Mouse (Mus musculus) small intestine, adult 2 months (tissue): ENCODE data around the gene Ggt6. TPM values are rescaled to one million over a fixed set of nuclear protein-coding genes. Genes with fewer than 3 reads are reported as not detected.

ENCODE experiments used
- H3K27ac ChIP-seq: fragments of 200-500 bp; 2 replicates; pipeline ENCODE4 v1.5.1; 2012; ENCODE audit warnings: low read depth, low read length, control low read depth, inconsistent platforms; ENCODE audit not compliant: insufficient read depth
- H3K27me3 ChIP-seq: fragments of 200-500 bp; 2 replicates; pipeline ENCODE4 v1.6.1; 2012; ENCODE audit warnings: mild to moderate bottlenecking, moderate library complexity, low read length, inconsistent platforms; ENCODE audit not compliant: control insufficient read depth, insufficient read depth
- H3K36me3 ChIP-seq: fragments of 200-500 bp; 2 replicates; pipeline ENCODE4 v1.6.1; 2012; ENCODE audit warnings: mild to moderate bottlenecking, low read length, control low read depth, inconsistent platforms; ENCODE audit not compliant: control insufficient read depth, insufficient read depth
- H3K4me1 ChIP-seq: fragments of 200-500 bp; 2 replicates; pipeline ENCODE4 v1.6.1; 2012; ENCODE audit warnings: low read length, inconsistent platforms, mixed read lengths; ENCODE audit not compliant: control insufficient read depth, insufficient read depth, insufficient read length
- H3K4me3 ChIP-seq: fragments of 200-500 bp; 2 replicates; pipeline ENCODE4 v1.5.1; 2012; ENCODE audit warnings: low read depth, mild to moderate bottlenecking, control low read depth, inconsistent platforms, low read length, moderate library complexity
- CTCF ChIP-seq: fragments of 200-500 bp; IDR thresholded peaks from 2 replicates; pipeline ENCODE4 v1.5.1; 2012; ENCODE audit warnings: low read depth, mild to moderate bottlenecking, control low read depth, inconsistent platforms, low read length, moderate library complexity, mixed read lengths; ENCODE audit not compliant: insufficient replicate concordance, insufficient read length; ENCODE audit errors: extremely low read depth
- POLR2A ChIP-seq: fragments of 200-500 bp; IDR thresholded peaks from 2 replicates; pipeline ENCODE4 v1.6.1; 2012; ENCODE audit warnings: low read depth, mild to moderate bottlenecking, control low read depth, inconsistent platforms, low read length, moderate library complexity
- WGBS: fragments of 180-500 bp; shearing (Covaris S2); methylation state at CpG from one replicate; pipeline ENCODE4 v1.1.7; 2018; 5-methylcytosine and 5-hydroxymethylcytosine counted together
- polyA plus RNA-seq: library from polyadenylated mRNA; depleted of rRNA; stranded (reverse); fragments of >200 nt; gene quantifications from 2 replicates; pipeline ENCODE4 v1.2.3, GENCODE M21; 2012

Ggt6 gene
- polyA plus RNA-seq, 1 experiment, result 60.1 TPM

GRCm38 (mm10) chr11:72418227-72418626 is 17.1 kb upstream of the Ggt6 start:
- Histone ChIP-seq H3K4me1 (no peaks in the 10 kb centered on the region), H3K4me3 (no peak overlapping the region), H3K36me3 (no peaks in the 10 kb centered on the region), H3K27ac (no peak overlapping the region), H3K27me3 (no peaks in the 10 kb centered on the region)
- WGBS, result 66% methylated on average over 8 of the region's 8 CpGs
- TF ChIP-seq POLR2A (no peak), CTCF (no peak)

GRCm38 (mm10) chr11:72419006-72419405 is 16.3 kb upstream of the Ggt6 start:
- H3K4me3 ChIP-seq, result no peak overlapping the region
- H3K36me3 ChIP-seq, result no peaks in the 10 kb centered on the region
- WGBS, result 83% methylated on average over 6 of the region's 6 CpGs
- H3K27ac ChIP-seq, result no peak overlapping the region
- H3K27me3 ChIP-seq, result no peaks in the 10 kb centered on the region
- TF ChIP-seq CTCF, result no peak
- no peak for TF ChIP-seq POLR2A
- H3K4me1 ChIP-seq, result no peaks in the 10 kb centered on the region

- 83% methylated on average over 6 of the region's 6 CpGs for WGBS
- Histone ChIP-seq H3K27me3 (no peaks in the 10 kb centered on the region), H3K27ac (no peak overlapping the region), H3K4me1 (no peaks in the 10 kb centered on the region), H3K36me3 (no peaks in the 10 kb centered on the region), H3K4me3 (no peak overlapping the region)
- TF ChIP-seq POLR2A (no peak), CTCF (no peak)
These were observed 14.7 kb upstream of the Ggt6 start for GRCm38 (mm10) chr11:72420460-72421122.

GRCm38 (mm10) chr11:72421518-72422278 is 13.6 kb upstream of the Ggt6 start:
- 81% methylated on average over 11 of the region's 11 CpGs for WGBS

DNA sequence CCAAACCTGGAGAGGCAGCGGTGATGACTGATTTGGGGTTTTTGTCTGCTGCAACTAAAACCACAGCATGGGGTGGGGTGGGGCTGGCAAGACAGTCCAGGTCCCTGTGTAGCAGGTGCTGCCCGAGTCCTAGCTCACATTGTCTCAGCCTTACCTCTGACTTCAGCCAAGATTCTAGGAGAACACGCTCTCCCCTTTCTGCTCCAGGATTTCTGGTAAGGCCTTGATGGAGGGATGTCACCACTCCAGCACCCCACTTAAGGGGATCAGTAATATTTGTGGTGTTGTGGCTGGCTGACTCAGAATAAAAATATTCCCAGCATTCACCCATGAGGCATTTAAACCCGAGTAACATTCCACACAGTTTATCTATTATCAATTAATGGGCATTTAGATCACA is 11.6 kb upstream of the Ggt6 start:
- no peak overlapping the region for H3K4me3 ChIP-seq
- H3K27ac ChIP-seq, result no peak overlapping the region
- no peaks in the 10 kb centered on the region for H3K27me3 ChIP-seq
- H3K36me3 ChIP-seq, result no peaks in the 10 kb centered on the region
- no peaks in the 10 kb centered on the region for H3K4me1 ChIP-seq
- TF ChIP-seq POLR2A, result no peak
- no peak for TF ChIP-seq CTCF
- 58% methylated on average over 4 of the region's 4 CpGs for WGBS

More at GRCm38 (mm10) chr11:72421518-72422278, 13.6 kb upstream of the Ggt6 start:
- H3K36me3 ChIP-seq, result no peaks in the 10 kb centered on the region
- H3K4me3 ChIP-seq, result no peak overlapping the region
- TF ChIP-seq POLR2A (no peak), CTCF (no peak)
- no peaks in the 10 kb centered on the region for H3K4me1 ChIP-seq
- no peak overlapping the region for H3K27ac ChIP-seq
- H3K27me3 ChIP-seq, result no peaks in the 10 kb centered on the region

GRCm38 (mm10) chr11:72425201-72425600 is 10.1 kb upstream of the Ggt6 start:
- no peak overlapping the region for H3K4me3 ChIP-seq
- no peaks in the 10 kb centered on the region for H3K36me3 ChIP-seq
- TF ChIP-seq CTCF (no peak), POLR2A (no peak)
- H3K4me1 ChIP-seq, result no peaks in the 10 kb centered on the region
- H3K27ac ChIP-seq, result no peak overlapping the region
- H3K27me3 ChIP-seq, result no peaks in the 10 kb centered on the region

DNA sequence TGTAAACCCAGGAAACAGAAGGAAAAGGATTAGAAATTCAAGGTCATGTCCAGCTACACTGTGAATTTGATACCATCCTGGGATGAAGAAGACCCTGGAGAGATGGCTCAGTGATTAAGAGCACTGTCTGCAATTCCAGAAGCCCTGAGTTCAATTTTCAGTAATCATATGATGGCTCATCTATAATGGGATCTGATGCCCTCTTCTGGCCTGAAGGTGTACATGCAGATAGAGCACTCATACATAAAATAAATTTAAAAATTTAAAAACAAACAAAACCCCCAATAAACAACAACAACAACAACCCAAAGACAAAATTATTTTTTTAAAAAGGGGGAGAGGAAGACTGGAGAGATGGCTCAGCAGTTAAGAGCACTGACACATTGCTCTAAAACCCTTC is 8.4 kb upstream of the Ggt6 start:
- no peaks in the 10 kb centered on the region for H3K27me3 ChIP-seq
- TF ChIP-seq POLR2A (no peak), CTCF (no peak)

More for the DNA sequence above, 8.4 kb upstream of the Ggt6 start:
- H3K4me1 ChIP-seq, result no peaks in the 10 kb centered on the region
- H3K4me3 ChIP-seq, result no peak overlapping the region
- H3K36me3 ChIP-seq, result no peaks in the 10 kb centered on the region
- no peak overlapping the region for H3K27ac ChIP-seq
